9 mouse cellular contexts compared by ENCODE assay signal in the genomic region with DNA sequence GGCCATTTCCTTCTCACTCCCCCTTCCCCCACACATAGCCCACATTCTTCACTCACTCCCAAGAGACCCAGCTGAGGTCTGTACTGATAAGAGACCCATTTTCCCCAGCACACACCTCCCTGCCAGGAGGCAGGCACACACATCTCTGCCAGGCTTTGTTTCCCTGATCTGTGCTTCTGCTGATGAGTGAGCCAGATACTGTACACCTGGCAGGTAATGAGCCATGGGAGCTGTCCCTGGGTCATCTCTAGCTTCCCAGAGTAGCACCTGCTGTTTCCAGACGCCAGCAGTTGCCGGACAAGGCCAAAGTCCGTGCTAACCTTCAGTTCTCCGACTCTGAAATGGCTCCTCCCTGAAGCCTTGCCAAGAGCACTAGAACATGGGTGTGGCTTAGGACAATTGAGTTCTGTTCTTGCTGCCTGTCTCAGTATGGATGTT. TPM values are rescaled to one million over a fixed set of nuclear protein-coding genes. Genes with fewer than 3 reads are reported as not detected.
DNase-seq lines count a peak whose midpoint lies in the region; ATAC-seq lines count a peak whose summit lies in the region.
"Had no signal": no experiment of that assay in that cellular context is flagged by ENCODE, and none has a peak within 500 bp of the region (broad histone marks: within the 10 kb centered on the region; RNA-seq: fewer than 3 reads in every experiment).

No protein-coding gene starts in this region.

- H3K4me2 ChIP-seq in forebrain, embryonic 16.5 days (ENCODE audit: low read length): no peak overlapping the region
- H3K4me2 ChIP-seq in hindbrain, embryonic 14.5 days (replicated peaks): no peak overlapping the region

- no peaks in the 10 kb centered on the region for H3K9me3 ChIP-seq in forebrain, embryonic 16.5 days (ENCODE audit: control insufficient read depth, low read length)
- H3K9me3 ChIP-seq in hindbrain, embryonic 14.5 days (ENCODE audit: control insufficient read depth, low read length): no peaks in the 10 kb centered on the region

- peak; percentile 24 for DNase-seq in urinary bladder, postnatal 14 days (ENCODE audit: low spot score)
- DNase-seq in urinary bladder, postnatal 25 days (ENCODE audit: low spot score): no peak
- peak; percentile 83 to 86 for DNase-seq in heart, postnatal 10 days
- DNase-seq in large intestine, adult 2 months (ENCODE audit: low read depth, low spot score): peak; percentile 98
- peak; percentile 83 for DNase-seq in yolk sac, embryonic 10.5 days (ENCODE audit: low spot score)
- DNase-seq in hindbrain, embryonic 14.5 days (ENCODE audit: low spot score): no peak
- no peak for DNase-seq in layer of hippocampus, adult 11-12 months (ENCODE audit: low spot score)

- ATAC-seq in forebrain, embryonic 16.5 days: no peak
- ATAC-seq in hindbrain, embryonic 14.5 days (ENCODE audit: low FRiP score): no peak

- no peaks in the 10 kb centered on the region for H3K4me1 ChIP-seq in forebrain, embryonic 16.5 days (replicated peaks; ENCODE audit: control insufficient read depth, insufficient read depth, low read length)
- H3K4me1 ChIP-seq in hindbrain, embryonic 14.5 days (replicated peaks; ENCODE audit: control insufficient read depth, insufficient read depth, low read length): no peaks in the 10 kb centered on the region

- H3K9ac ChIP-seq in forebrain, embryonic 16.5 days (replicated peaks; ENCODE audit: low read depth, low read length): no peak overlapping the region
- no peak overlapping the region for H3K9ac ChIP-seq in hindbrain, embryonic 14.5 days
- H3K9ac ChIP-seq: liver, embryonic 14.5 days had no signal

- H3K27me3 ChIP-seq in forebrain, embryonic 16.5 days (replicated peaks; ENCODE audit: control insufficient read depth, insufficient read depth, low read length): no peaks in the 10 kb centered on the region
- H3K27me3 ChIP-seq in hindbrain, embryonic 14.5 days (ENCODE audit: control insufficient read depth, insufficient read depth, low read length): no peaks in the 10 kb centered on the region

- H3K36me3 ChIP-seq in forebrain, embryonic 16.5 days (ENCODE audit: control insufficient read depth, insufficient read depth): no peaks in the 10 kb centered on the region
- no peaks in the 10 kb centered on the region for H3K36me3 ChIP-seq in hindbrain, embryonic 14.5 days (replicated peaks; ENCODE audit: control insufficient read depth, insufficient read depth)

- H3K4me3 ChIP-seq in forebrain, embryonic 16.5 days (replicated peaks; ENCODE audit: low read length): no peak overlapping the region
- no peak overlapping the region for H3K4me3 ChIP-seq in hindbrain, embryonic 14.5 days (replicated peaks; ENCODE audit: low read length)

- H3K27ac ChIP-seq in forebrain, embryonic 16.5 days (ENCODE audit: low read length): no peak overlapping the region
- no peak overlapping the region for H3K27ac ChIP-seq in hindbrain, embryonic 14.5 days
- H3K27ac ChIP-seq: liver, embryonic 14.5 days had no signal

- intact Hi-C loops in heart, postnatal 10 days (cut with DNase I): loop anchor here (5.0 kb wide), 1 partner anchor 103 kb away; no protein-coding TSS in a partner anchor

- 26% methylated on average over 4 of the region's 4 CpGs for WGBS in large intestine, adult 2 months
- 68% methylated on average over 4 of the region's 4 CpGs for WGBS in forebrain, embryonic 16.5 days
- WGBS in hindbrain, embryonic 14.5 days: 55% methylated on average over 4 of the region's 4 CpGs

RNA-seq across cellular contexts. Expression of a gene that starts 19.6 kb away (rescaled TPM):
- 100 to 1,000 TPM; 350 to 415 TPM for total RNA-seq in heart, postnatal 10 days (2021)
- 26.1 and 47.3 TPM in 2 replicates for polyA plus RNA-seq in large intestine, adult 2 months (2012; rRNA removed)
- 0.29 and 0.52 TPM in 2 replicates for polyA plus RNA-seq in forebrain, embryonic 16.5 days (2015; fragmentation: Nextera tagmentation; extraction: Ambion mirVana)
- 0.35 and 0.42 TPM in 2 replicates for polyA plus RNA-seq in hindbrain, embryonic 14.5 days (2014; fragmentation: Nextera tagmentation; extraction: Ambion mirVana)

RNA-seq across cellular contexts. Expression of a gene that starts 34.0 kb away (rescaled TPM):
- 10 to 100 TPM; 10.7 to 11.0 TPM for total RNA-seq in heart, postnatal 10 days (2021)
- 18.6 and 31.0 TPM in 2 replicates for polyA plus RNA-seq in large intestine, adult 2 months (2012; rRNA removed)
- 28.7 and 29.5 TPM in 2 replicates for polyA plus RNA-seq in forebrain, embryonic 16.5 days (2015; fragmentation: Nextera tagmentation; extraction: Ambion mirVana)
- 21.2 and 26.0 TPM in 2 replicates for polyA plus RNA-seq in hindbrain, embryonic 14.5 days (2014; fragmentation: Nextera tagmentation; extraction: Ambion mirVana)

Comparison
In these comparisons a context has a peak if more than half of its experiments do, and no peak if none do; other contexts are left out.
1. DNase-seq: peak in urinary bladder, postnatal 14 days (single experiment), heart, postnatal 10 days (2 of 2), large intestine, adult 2 months (single experiment) and yolk sac, embryonic 10.5 days (single experiment); none in urinary bladder, postnatal 25 days (single experiment), hindbrain, embryonic 14.5 days (single experiment) and layer of hippocampus, adult 11-12 months (single experiment).
2. RNA of a gene that starts 19.6 kb away (polyA plus RNA-seq): 26.1 to 47.3 TPM in large intestine, adult 2 months; 0.35 to 0.42 TPM in hindbrain, embryonic 14.5 days and 0.29 to 0.52 TPM in forebrain, embryonic 16.5 days; every median in the first group is over 10 times any median in the second.